Mouse (Mus musculus) left cerebral cortex, postnatal 14 days (tissue): Measurements from ENCODE around the gene Pxk. TPM values are rescaled to one million over a fixed set of nuclear protein-coding genes. Genes with fewer than 3 reads are reported as not detected.

Source experiments
- DNase-seq, 2 experiments: peaks; one replicate each; pipeline ENCODE4 v3.0.0; 2021 to 2022; ENCODE audit warnings: low spot score in 2 of 2, mixed read lengths in 1 of 2
- intact Hi-C: fragments of 180-260 bp; cut with DNase I; formaldehyde crosslinking; loops from one replicate; pipeline ENCODE4 v1.15.1; 2025
- long read RNA-seq, 2 experiments: library from polyadenylated mRNA; stranded (forward); transcript quantifications; one replicate each; pipeline ENCODE4 v2.0.0; 2021
- total RNA-seq, 2 experiments: library from RNA; stranded (reverse); gene quantifications; 2 replicates each; pipeline ENCODE4 v1.2.3; 2021

Gene Pxk
- 10 to 100 TPM; 29.5 to 29.6 TPM for total RNA-seq
- long read RNA-seq, experiment 1, transcript Pxk-202 (19 exons, 2,840 nt) = major isoform, 14 of 39 reads
- long read RNA-seq, experiment 1, partial matches to known transcripts = 0 of 39 reads
- long read RNA-seq, experiment 1, other reads (novel, unspliced or antisense) = 18 of 39 reads
- long read RNA-seq, experiment 2, transcript Pxk-202 (19 exons, 2,840 nt) = minor isoform, 5 of 39 reads
- long read RNA-seq, experiment 2, transcript Pxk-205 (18 exons, 2,765 nt) = minor isoform, 6 of 39 reads
- long read RNA-seq, experiment 2, transcript Pxk-201 (18 exons, 2,812 nt) = major isoform, 11 of 39 reads
- long read RNA-seq, experiment 2, partial matches to known transcripts = 2 of 39 reads
- long read RNA-seq, experiment 2, other reads (novel, unspliced or antisense) = 15 of 39 reads

- DNase-seq = peak; percentile 80 to 92
- intact Hi-C loops = loop anchor here (5.0 to 10.0 kb wide), 3 partner anchors 44 to 147 kb away; no protein-coding TSS in a partner anchor
Observed at GRCm38 (mm10) chr14:8097978-8098686, at the start of gene Pxk. Gene Pxk, plus strand, starts transcription at chr14:8098211.

- DNase-seq = no peak
- intact Hi-C loops = no loop called here
Observed at GRCm38 (mm10) chr14:8049334-8049733, 48.7 kb upstream of the Pxk start.

GRCm38 (mm10) chr14:8051869-8052268, 46.1 kb upstream of the Pxk start:
- intact Hi-C loops = no loop called here
- DNase-seq = no peak

- DNase-seq = no peak
- intact Hi-C loops = no loop called here
Observed at GRCm38 (mm10) chr14:8052661-8053060, 45.4 kb upstream of the Pxk start.

GRCm38 (mm10) chr14:8054310-8055102, 43.5 kb upstream of the Pxk start:
- intact Hi-C loops = no loop called here
- DNase-seq = no peak

- intact Hi-C loops = no loop called here
- no peak for DNase-seq
Observed at GRCm38 (mm10) chr14:8056076-8056475, 41.9 kb upstream of the Pxk start.

GRCm38 (mm10) chr14:8059938-8060337, 38.1 kb upstream of the Pxk start:
- DNase-seq = no peak
- intact Hi-C loops = no loop called here

GRCm38 (mm10) chr14:8062076-8062475, 35.9 kb upstream of the Pxk start:
- intact Hi-C loops = no loop called here
- DNase-seq = no peak

- intact Hi-C loops = no loop called here
- DNase-seq = peak; percentile 45
Observed at GRCm38 (mm10) chr14:8062537-8063301, 35.3 kb upstream of the Pxk start.

GRCm38 (mm10) chr14:8063835-8064785, 33.9 kb upstream of the Pxk start:
- intact Hi-C loops = no loop called here
- DNase-seq = no peak

GRCm38 (mm10) chr14:8080165-8080679, 17.8 kb upstream of the Pxk start, which contains the start of gene Rpp14:
Gene Rpp14, plus strand, starts transcription at chr14:8080367.
- DNase-seq = peak; percentile 96 to 98
- intact Hi-C loops = no loop called here

- intact Hi-C loops = no loop called here
- DNase-seq = no peak
Observed at GRCm38 (mm10) chr14:8080718-8081117, 17.3 kb upstream of the Pxk start.

GRCm38 (mm10) chr14:8082949-8083348, 15.1 kb upstream of the Pxk start:
- DNase-seq = no peak
- intact Hi-C loops = no loop called here

- no peak for DNase-seq
- intact Hi-C loops = no loop called here
Observed at GRCm38 (mm10) chr14:8089016-8089415, 9.0 kb upstream of the Pxk start.

- peak in 1 of 2 experiments; percentile 78 for DNase-seq
- intact Hi-C loops = loop anchor here (2.0 to 10.0 kb wide), 4 partner anchors 65 to 254 kb away; partner anchors contain the start of gene Pdhb
Observed at GRCm38 (mm10) chr14:8092573-8092972, 5.4 kb upstream of the Pxk start.

- intact Hi-C loops = loop anchor here (2.0 to 10.0 kb wide), 4 partner anchors 64 to 253 kb away; partner anchors contain the start of gene Pdhb
- DNase-seq = no peak
Observed at GRCm38 (mm10) chr14:8093427-8093826, 4.6 kb upstream of the Pxk start.

GRCm38 (mm10) chr14:8094931-8095561, 3.0 kb upstream of the Pxk start:
- intact Hi-C loops = loop anchor here (5.0 to 10.0 kb wide), 5 partner anchors 47 to 150 kb away; partner anchors contain the start of gene Pdhb
- DNase-seq = no peak
